Mouse (Mus musculus): ENCODE results near the gene Ttc37. TPM values are rescaled to one million over a fixed set of nuclear protein-coding genes. Genes with fewer than 3 reads are reported as not detected.

Gene Ttc37
- polyA plus RNA-seq, 1 experiment from 2014 or later = 17.2 TPM

- Histone ChIP-seq H3K27ac (ENCODE audit: low read depth, low read length) (no peak overlapping the region), H3K4me3 (ENCODE audit: low read depth, low read length) (no peak overlapping the region), H3K27me3 (ENCODE audit: control insufficient read depth, insufficient read depth, low read length) (no peaks in the 10 kb centered on the region), H3K4me1 (ENCODE audit: control insufficient read depth, insufficient read depth, low read length) (no peaks in the 10 kb centered on the region), H3K4me2 (ENCODE audit: low read depth, low read length) (no peak overlapping the region), H3K9ac (replicated peaks; ENCODE audit: low read depth, low read length) (no peak overlapping the region), H3K36me3 (ENCODE audit: control insufficient read depth, insufficient read depth, low read length) (peaks cover 19% of the 10 kb centered on the region), H3K9me3 (ENCODE audit: control insufficient read depth, low read length) (no peaks in the 10 kb centered on the region)
- WGBS = 92% methylated on average over 12 of the region's 12 CpGs
- no peak for ATAC-seq (ENCODE audit: low read depth)
Observed at GRCm38 (mm10) chr13:76141117-76141808, 42.7 kb downstream of the Ttc37 start.

- H3K9me3 ChIP-seq (ENCODE audit: control insufficient read depth, low read length) = no peaks in the 10 kb centered on the region
- H3K27me3 ChIP-seq (ENCODE audit: control insufficient read depth, insufficient read depth, low read length) = no peaks in the 10 kb centered on the region
- H3K4me2 ChIP-seq (ENCODE audit: low read depth, low read length) = no peak overlapping the region
- peak; percentile 60; the same call in 1 of the 2 replicates for ATAC-seq (ENCODE audit: low read depth)
- H3K27ac ChIP-seq (ENCODE audit: low read depth, low read length) = no peak overlapping the region
- no peak overlapping the region for H3K4me3 ChIP-seq (ENCODE audit: low read depth, low read length)
- WGBS = 81% methylated on average over 5 of the region's 5 CpGs
- H3K9ac ChIP-seq (replicated peaks; ENCODE audit: low read depth, low read length) = no peak overlapping the region
- no peaks in the 10 kb centered on the region for H3K4me1 ChIP-seq (ENCODE audit: control insufficient read depth, insufficient read depth, low read length)
- peaks cover 20% of the 10 kb centered on the region; the same call in 1 of the 2 replicates for H3K36me3 ChIP-seq (ENCODE audit: control insufficient read depth, insufficient read depth, low read length)
Observed at GRCm38 (mm10) chr13:76150483-76150882, 51.9 kb downstream of the Ttc37 start.

- no peak overlapping the region for H3K9ac ChIP-seq (replicated peaks; ENCODE audit: low read depth, low read length)
- ATAC-seq (ENCODE audit: low read depth) = no peak
- no peak overlapping the region for H3K4me2 ChIP-seq (ENCODE audit: low read depth, low read length)
- peaks cover 22% of the 10 kb centered on the region for H3K36me3 ChIP-seq (ENCODE audit: control insufficient read depth, insufficient read depth, low read length)
- no peaks in the 10 kb centered on the region for H3K9me3 ChIP-seq (ENCODE audit: control insufficient read depth, low read length)
- 94% methylated on average over 3 of the region's 3 CpGs for WGBS
- H3K27ac ChIP-seq (ENCODE audit: low read depth, low read length) = no peak overlapping the region
- H3K27me3 ChIP-seq (ENCODE audit: control insufficient read depth, insufficient read depth, low read length) = no peaks in the 10 kb centered on the region
- no peak overlapping the region for H3K4me3 ChIP-seq (ENCODE audit: low read depth, low read length)
- no peaks in the 10 kb centered on the region for H3K4me1 ChIP-seq (ENCODE audit: control insufficient read depth, insufficient read depth, low read length)
Observed at GRCm38 (mm10) chr13:76157099-76157498, 58.6 kb downstream of the Ttc37 start.

- Histone ChIP-seq H3K36me3 (ENCODE audit: control insufficient read depth, insufficient read depth, low read length) (peaks cover 20% of the 10 kb centered on the region), H3K9ac (replicated peaks; ENCODE audit: low read depth, low read length) (no peak overlapping the region), H3K4me2 (ENCODE audit: low read depth, low read length) (no peak overlapping the region), H3K27ac (ENCODE audit: low read depth, low read length) (no peak overlapping the region), H3K4me3 (ENCODE audit: low read depth, low read length) (no peak overlapping the region), H3K9me3 (ENCODE audit: control insufficient read depth, low read length) (no peaks in the 10 kb centered on the region), H3K4me1 (ENCODE audit: control insufficient read depth, insufficient read depth, low read length) (no peaks in the 10 kb centered on the region), H3K27me3 (ENCODE audit: control insufficient read depth, insufficient read depth, low read length) (no peaks in the 10 kb centered on the region)
- 100% methylated on average over 1 of the region's 1 CpGs for WGBS
- ATAC-seq (ENCODE audit: low read depth) = no peak
Observed at GRCm38 (mm10) chr13:76157508-76157907, 59.0 kb downstream of the Ttc37 start.

GRCm38 (mm10) chr13:76160587-76160986 lies 62.1 kb downstream of the Ttc37 start:
- no peak overlapping the region for H3K4me3 ChIP-seq (ENCODE audit: low read depth, low read length)
- no peaks in the 10 kb centered on the region for H3K4me1 ChIP-seq (ENCODE audit: control insufficient read depth, insufficient read depth, low read length)
- peaks cover 20% of the 10 kb centered on the region for H3K36me3 ChIP-seq (ENCODE audit: control insufficient read depth, insufficient read depth, low read length)
- 94% methylated on average over 2 of the region's 2 CpGs for WGBS
- H3K4me2 ChIP-seq (ENCODE audit: low read depth, low read length) = no peak overlapping the region
- ATAC-seq (ENCODE audit: low read depth) = no peak
- H3K27ac ChIP-seq (ENCODE audit: low read depth, low read length) = no peak overlapping the region
- H3K9ac ChIP-seq (replicated peaks; ENCODE audit: low read depth, low read length) = no peak overlapping the region
- H3K27me3 ChIP-seq (ENCODE audit: control insufficient read depth, insufficient read depth, low read length) = no peaks in the 10 kb centered on the region
- H3K9me3 ChIP-seq (ENCODE audit: control insufficient read depth, low read length) = no peaks in the 10 kb centered on the region

DNA sequence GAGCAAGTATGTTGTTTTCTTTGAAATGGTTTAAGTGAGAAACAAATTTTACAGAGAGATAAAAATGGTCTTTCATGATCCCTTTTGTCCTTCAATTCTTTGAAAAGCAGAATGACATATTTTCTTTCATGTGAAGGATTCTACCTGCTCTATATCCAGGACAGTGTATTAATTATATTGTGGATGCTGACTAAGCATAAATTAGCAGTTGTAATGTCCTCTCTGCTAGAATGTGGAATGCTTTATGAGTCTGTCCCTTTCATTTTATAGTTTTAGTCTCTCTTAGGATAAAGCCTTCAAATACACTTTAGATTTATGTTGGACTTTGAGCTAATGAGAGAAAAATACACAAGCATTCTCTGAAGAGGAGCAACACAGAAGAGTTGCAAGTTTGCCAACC lies 75.8 kb downstream of the Ttc37 start:
- 0 out of 2 replicates have a peak, but pooled peaks cover 4% of the 10 kb centered on the region for H3K36me3 ChIP-seq (ENCODE audit: control insufficient read depth, insufficient read depth, low read length)
- H3K9me3 ChIP-seq (ENCODE audit: control insufficient read depth, low read length) = no peaks in the 10 kb centered on the region
- no peak for ATAC-seq (ENCODE audit: low read depth)
- no peak overlapping the region for H3K27ac ChIP-seq (ENCODE audit: low read depth, low read length)
- no peaks in the 10 kb centered on the region for H3K27me3 ChIP-seq (ENCODE audit: control insufficient read depth, insufficient read depth, low read length)
- H3K9ac ChIP-seq (replicated peaks; ENCODE audit: low read depth, low read length) = no peak overlapping the region
- H3K4me3 ChIP-seq (ENCODE audit: low read depth, low read length) = no peak overlapping the region
- H3K4me1 ChIP-seq (ENCODE audit: control insufficient read depth, insufficient read depth, low read length) = no peaks in the 10 kb centered on the region
- H3K4me2 ChIP-seq (ENCODE audit: low read depth, low read length) = no peak overlapping the region

GRCm38 (mm10) chr13:76178700-76179099 lies 80.2 kb downstream of the Ttc37 start:
- ATAC-seq (ENCODE audit: low read depth) = no peak
- no peak overlapping the region for H3K9ac ChIP-seq (replicated peaks; ENCODE audit: low read depth, low read length)
- no peak overlapping the region for H3K4me2 ChIP-seq (ENCODE audit: low read depth, low read length)
- no peak overlapping the region for H3K27ac ChIP-seq (ENCODE audit: low read depth, low read length)
- no peaks in the 10 kb centered on the region for H3K27me3 ChIP-seq (ENCODE audit: control insufficient read depth, insufficient read depth, low read length)
- WGBS = 94% methylated on average over 5 of the region's 5 CpGs
- H3K36me3 ChIP-seq (ENCODE audit: control insufficient read depth, insufficient read depth, low read length) = no peaks in the 10 kb centered on the region
- H3K9me3 ChIP-seq (ENCODE audit: control insufficient read depth, low read length) = no peaks in the 10 kb centered on the region
- no peak overlapping the region for H3K4me3 ChIP-seq (ENCODE audit: low read depth, low read length)
- no peaks in the 10 kb centered on the region for H3K4me1 ChIP-seq (ENCODE audit: control insufficient read depth, insufficient read depth, low read length)

- H3K9ac ChIP-seq (replicated peaks; ENCODE audit: low read depth, low read length) = no peak overlapping the region
- no peaks in the 10 kb centered on the region for H3K4me1 ChIP-seq (ENCODE audit: control insufficient read depth, insufficient read depth, low read length)
- no peak overlapping the region for H3K27ac ChIP-seq (ENCODE audit: low read depth, low read length)
- no peak for ATAC-seq (ENCODE audit: low read depth)
- no peaks in the 10 kb centered on the region for H3K27me3 ChIP-seq (ENCODE audit: control insufficient read depth, insufficient read depth, low read length)
- H3K36me3 ChIP-seq (ENCODE audit: control insufficient read depth, insufficient read depth, low read length) = no peaks in the 10 kb centered on the region; the same call in 1 of the 2 replicates
- H3K9me3 ChIP-seq (ENCODE audit: control insufficient read depth, low read length) = no peaks in the 10 kb centered on the region
- H3K4me3 ChIP-seq (ENCODE audit: low read depth, low read length) = no peak overlapping the region
- WGBS = 98% methylated on average over 5 of the region's 5 CpGs
- H3K4me2 ChIP-seq (ENCODE audit: low read depth, low read length) = no peak overlapping the region
Observed at GRCm38 (mm10) chr13:76187651-76188050, 89.1 kb downstream of the Ttc37 start.

- 85% methylated on average over 3 of the region's 3 CpGs for WGBS
- H3K4me1 ChIP-seq (ENCODE audit: control insufficient read depth, insufficient read depth, low read length) = no peaks in the 10 kb centered on the region
- H3K27me3 ChIP-seq (ENCODE audit: control insufficient read depth, insufficient read depth, low read length) = no peaks in the 10 kb centered on the region
- H3K4me3 ChIP-seq (ENCODE audit: low read depth, low read length) = no peak overlapping the region
- no peak overlapping the region for H3K27ac ChIP-seq (ENCODE audit: low read depth, low read length)
- no peaks in the 10 kb centered on the region for H3K9me3 ChIP-seq (ENCODE audit: control insufficient read depth, low read length)
- no peak for ATAC-seq (ENCODE audit: low read depth)
- no peak overlapping the region for H3K4me2 ChIP-seq (ENCODE audit: low read depth, low read length)
- no peak overlapping the region for H3K9ac ChIP-seq (replicated peaks; ENCODE audit: low read depth, low read length)
- H3K36me3 ChIP-seq (ENCODE audit: control insufficient read depth, insufficient read depth, low read length) = no peaks in the 10 kb centered on the region; the same call in 1 of the 2 replicates
Observed at GRCm38 (mm10) chr13:76189190-76189589, 90.7 kb downstream of the Ttc37 start.
